Mouse (Mus musculus) ES-E14 (cell line): ENCODE results near the gene Yaf2.
A peak's percentile ranks its signal among the peaks of the same experiment; 100 is the strongest.
"Not testable (repeated sequence)": the region's sequence is repeated elsewhere in the genome, so short reads cannot be mapped to it uniquely, and the experiment has no call there.

Source experiments
- CHD2 ChIP-seq: IDR thresholded peaks from 2 replicates; pipeline ENCODE4 v1.6.1; 2014; ENCODE audit warnings: mild to moderate bottlenecking, low read depth, low read length, inconsistent platforms
- HCFC1 ChIP-seq: IDR thresholded peaks from 2 replicates; pipeline ENCODE4 v1.6.1; 2012; ENCODE audit warnings: low read length, inconsistent platforms, borderline replicate concordance; ENCODE audit not compliant: insufficient read depth
- ZC3H11A ChIP-seq: IDR thresholded peaks from 2 replicates; pipeline ENCODE4 v1.6.1; 2012; ENCODE audit warnings: low read depth, mild to moderate bottlenecking, inconsistent platforms, low read length, borderline replicate concordance
- ZNF384 ChIP-seq: IDR thresholded peaks from 2 replicates; pipeline ENCODE4 v1.6.1; 2012; ENCODE audit warnings: low read depth, low read length, inconsistent platforms

DNA sequence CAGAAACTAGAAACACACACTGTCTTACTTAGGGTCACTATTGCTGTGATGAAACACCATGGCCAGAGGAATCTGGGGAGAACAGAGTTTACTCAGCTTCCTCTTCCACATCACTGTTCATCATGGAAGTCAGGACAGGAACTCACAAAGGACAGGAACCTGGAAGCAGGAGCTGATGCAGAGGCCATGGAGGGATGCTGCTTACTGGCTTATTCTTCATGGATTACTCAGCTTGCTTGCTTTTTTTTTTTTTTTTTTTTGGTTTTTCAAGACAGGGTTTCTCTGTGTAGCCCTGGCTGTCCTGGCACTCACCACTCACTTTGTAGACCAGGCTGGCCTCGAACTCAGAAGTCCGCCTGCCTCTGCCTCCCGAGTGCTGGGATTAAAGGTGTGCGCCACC, 26.4 kb downstream of the Yaf2 start:
- TF ChIP-seq ZC3H11A, HCFC1, CHD2: not testable (repeated sequence)
- TF ChIP-seq ZNF384 = peak; percentile 72
